Mouse (Mus musculus) small intestine, adult 2 months (tissue): ENCODE data around the gene Prg3.

Source experiments
- CTCF ChIP-seq: fragments of 200-500 bp; IDR thresholded peaks from 2 replicates; pipeline ENCODE4 v1.5.1; 2012; ENCODE audit warnings: low read depth, mild to moderate bottlenecking, control low read depth, inconsistent platforms, low read length, moderate library complexity, mixed read lengths; ENCODE audit not compliant: insufficient replicate concordance, insufficient read length; ENCODE audit errors: extremely low read depth
- POLR2A ChIP-seq: fragments of 200-500 bp; IDR thresholded peaks from 2 replicates; pipeline ENCODE4 v1.6.1; 2012; ENCODE audit warnings: low read depth, mild to moderate bottlenecking, control low read depth, inconsistent platforms, low read length, moderate library complexity

GRCm38 (mm10) chr2:85038336-85038735, 50.3 kb downstream of the Prg3 start:
- TF ChIP-seq POLR2A (no peak), CTCF (no peak)
